Mouse (Mus musculus) CD8-positive naive resting alpha-beta T cell, adult 2 months (primary cell): ENCODE results near the gene Ppp2r2d.
A peak's percentile ranks its signal among the peaks of the same experiment; 100 is the strongest.

ENCODE experiments used
- DNase-seq, 2 experiments: peaks; one replicate each; pipeline ENCODE4 v3.0.0; 2022; ENCODE audit warnings: low read depth in 2 of 2, low spot score in 2 of 2

Ppp2r2d gene

DNA sequence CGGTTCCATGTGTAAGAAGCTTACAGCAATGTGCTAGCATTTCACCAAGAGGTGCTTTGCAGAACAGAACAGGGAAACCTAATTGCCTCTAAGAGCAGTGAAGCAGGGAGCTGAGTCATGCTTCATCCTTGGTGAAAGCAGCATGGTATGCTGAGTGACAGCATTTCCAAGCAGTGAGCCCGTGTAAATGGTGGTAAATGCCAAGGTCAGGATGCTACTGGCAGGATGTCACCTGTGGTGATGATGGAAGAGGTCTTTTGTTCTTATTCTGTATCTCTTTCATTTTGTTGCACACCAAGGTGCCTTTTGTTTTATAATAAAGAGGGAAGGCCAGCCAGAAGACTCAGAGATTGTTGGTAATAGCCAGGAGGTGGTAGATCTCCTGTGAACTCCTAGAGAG is 10.8 kb downstream of the Ppp2r2d start:
- no peak for DNase-seq

DNA sequence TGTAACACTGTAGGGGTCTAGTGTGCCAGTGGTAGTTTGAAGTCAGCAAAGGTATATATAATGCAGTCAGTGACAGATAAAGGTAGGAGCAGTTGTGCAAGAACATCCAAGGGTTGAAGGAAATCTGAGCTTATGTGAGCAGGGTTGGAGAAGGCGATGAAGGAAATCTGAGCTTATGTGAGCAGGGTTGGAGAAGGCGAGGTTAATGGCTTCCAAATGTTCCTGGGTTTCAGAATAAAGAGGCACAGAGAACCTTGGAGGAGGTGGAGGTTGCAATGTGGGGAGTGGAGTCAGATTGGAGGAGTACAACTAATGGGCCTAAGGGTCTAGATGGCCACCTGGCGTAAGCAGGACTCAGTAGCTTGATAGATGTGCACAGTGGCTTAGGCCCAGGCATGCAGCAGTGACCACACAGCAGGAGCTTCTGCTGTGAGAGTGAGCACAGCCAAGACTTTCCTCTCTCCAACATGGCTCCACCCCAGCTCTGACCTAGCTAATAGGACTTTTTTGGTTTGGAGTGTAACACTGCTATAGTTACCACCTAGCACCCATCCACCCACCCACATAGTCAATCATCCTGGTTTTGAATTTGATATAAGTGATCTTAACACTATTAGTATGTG is 18.2 kb downstream of the Ppp2r2d start:
- no peak for DNase-seq

DNA sequence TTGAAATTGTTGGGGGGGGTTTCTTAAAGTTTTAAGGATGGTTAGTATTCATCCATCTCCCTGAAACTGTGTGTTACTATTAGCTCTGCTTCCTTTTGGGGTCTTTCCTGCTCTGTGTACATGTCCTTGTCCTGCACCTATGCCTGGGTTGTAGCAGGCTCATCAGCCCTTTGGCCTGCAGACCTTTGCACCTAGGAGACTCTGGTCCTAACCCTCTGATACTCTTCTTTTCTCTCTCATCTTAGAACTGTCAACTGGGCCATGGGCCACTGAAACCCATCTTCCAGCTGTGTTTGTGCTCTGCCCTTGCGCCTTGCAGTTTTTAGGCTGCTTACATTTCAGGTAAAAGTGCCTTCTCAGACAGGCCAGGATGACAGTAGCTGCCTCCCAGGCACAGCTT is 18.9 kb downstream of the Ppp2r2d start:
- no peak for DNase-seq

DNA sequence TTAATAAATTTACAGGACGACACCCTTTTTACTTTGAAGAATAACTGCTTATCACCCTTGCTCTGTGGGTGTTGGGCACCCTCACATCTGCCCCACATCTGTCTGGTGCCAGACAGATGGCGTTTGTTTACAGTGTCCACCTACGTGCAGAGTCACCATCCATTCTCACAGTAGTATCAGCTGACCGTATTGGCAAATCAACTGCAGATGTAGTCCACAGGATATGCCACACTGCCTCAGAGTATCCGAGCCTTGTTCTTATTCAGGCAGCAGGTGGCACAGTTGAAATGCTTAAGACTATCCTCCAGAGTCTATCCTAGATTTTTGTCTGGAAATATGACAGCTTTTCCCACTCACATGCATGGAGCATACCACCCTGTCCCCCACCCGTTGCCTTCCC is 21.4 kb downstream of the Ppp2r2d start:
- no peak for DNase-seq

DNA sequence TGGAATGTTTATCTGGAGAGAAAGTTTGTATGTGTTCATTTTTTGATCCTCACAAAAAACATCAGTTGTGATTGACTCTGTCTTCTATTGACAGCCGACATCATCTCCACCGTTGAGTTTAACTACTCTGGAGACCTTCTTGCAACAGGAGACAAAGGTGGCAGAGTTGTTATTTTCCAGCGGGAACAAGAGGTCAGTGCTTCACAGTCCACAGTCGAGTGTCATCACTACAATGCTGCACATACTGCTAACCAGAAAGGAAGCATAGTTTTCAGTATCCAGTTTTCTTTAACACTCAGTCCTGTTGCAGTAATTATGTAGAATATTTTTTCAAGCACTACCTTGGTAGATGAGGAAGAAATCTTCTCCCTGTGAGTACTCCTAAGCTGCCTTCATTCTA is 22.4 kb downstream of the Ppp2r2d start:
- no peak for DNase-seq

DNA sequence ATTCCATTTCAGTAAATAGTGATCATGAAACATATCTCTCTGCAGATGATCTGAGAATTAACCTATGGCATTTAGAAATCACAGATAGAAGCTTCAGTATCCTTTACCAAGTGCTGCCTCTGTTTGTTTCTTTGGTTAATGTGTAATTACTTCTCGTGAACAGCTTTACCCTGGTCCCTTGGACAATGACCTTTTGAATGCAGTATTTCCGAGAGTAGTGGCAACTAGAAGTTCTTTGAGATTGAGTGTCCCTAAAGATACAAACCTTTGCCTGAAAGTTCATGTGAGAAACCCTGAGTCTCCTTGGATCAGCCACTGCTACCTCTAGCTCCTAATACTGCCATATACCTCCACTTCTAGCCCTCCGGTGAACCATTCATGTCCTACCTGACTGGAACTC is 27.1 kb downstream of the Ppp2r2d start:
- DNase-seq = no peak

DNA sequence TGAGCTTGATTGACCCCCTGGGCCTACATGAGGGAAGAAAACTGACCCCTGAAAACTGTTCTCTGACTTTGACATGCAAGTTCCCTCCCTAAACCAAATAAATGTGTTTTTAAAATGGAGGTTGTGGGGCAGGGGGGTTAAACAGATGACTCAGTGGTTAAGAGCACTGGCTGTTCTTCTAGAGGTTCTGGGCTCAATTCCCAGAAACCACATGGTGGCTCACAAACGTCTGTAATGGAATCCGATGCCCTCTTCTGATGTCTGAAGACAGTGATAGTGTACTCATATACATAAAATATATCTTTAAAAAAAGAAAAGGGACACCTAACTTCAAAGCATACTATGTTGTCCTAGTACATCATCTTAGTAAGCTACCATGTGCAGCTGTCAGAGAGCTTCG is 29.2 kb downstream of the Ppp2r2d start:
- DNase-seq = no peak

DNA sequence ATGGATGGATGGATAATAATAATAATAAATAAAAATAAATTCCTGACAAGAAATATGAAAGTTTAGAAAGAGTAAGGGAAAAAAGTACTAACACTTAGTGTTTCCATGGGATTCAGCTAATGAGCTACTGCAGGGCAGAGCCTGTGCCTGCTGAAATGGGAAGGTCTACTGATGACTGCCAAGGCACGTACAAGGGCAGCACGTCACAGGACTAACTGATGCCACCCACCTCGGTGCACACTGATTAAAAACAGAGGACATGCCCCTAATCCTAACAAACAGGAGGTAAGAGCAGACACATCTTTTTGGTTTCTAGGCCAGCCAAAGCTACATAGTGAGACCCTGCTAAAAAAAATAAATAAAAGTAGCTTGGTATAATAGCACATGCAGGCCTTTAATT is 37.8 kb downstream of the Ppp2r2d start:
- DNase-seq = no peak

DNA sequence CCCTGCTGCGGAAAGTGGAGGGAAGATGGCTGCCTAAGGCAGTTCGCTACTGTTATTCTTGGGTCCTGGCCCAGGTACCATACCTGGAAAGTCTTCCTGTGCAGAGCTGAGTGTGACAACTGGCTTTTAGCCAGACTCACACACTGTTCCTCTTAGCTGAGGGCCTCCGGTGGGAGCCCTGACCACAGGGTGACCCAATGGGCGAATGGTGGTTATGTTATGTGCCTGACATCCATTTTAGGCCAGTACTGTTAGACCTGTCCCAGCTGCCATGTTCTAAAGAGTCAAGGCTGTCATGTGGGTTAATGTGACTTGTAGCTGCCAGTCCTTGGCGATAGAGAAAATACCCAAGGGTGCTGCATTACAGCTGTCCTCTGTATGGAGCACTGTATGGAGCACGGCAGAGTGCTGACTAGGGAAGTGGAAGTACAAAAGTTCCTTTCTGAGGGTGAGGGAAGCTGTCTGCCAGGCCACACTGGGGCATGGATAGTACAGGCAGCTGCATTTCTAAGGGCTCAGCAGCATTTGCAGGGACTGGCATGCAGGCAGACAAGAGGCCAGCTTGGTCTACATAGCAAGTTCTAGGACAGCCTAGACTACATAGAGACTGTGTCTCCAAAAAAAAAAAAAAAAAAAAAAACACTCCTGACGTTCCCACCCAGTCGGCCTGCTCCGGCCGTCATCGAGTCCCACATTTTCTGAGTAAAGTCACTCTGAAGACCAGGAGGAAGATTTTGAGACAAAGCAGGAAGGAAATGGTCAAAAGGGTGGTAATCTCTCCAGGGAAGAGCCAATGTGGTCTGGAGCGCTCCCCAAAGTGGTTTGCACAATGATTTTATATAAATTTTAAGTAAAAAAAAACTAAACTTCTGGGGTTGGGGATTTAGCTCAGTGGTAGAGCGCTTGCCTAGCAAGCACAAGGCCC is 39.7 kb downstream of the Ppp2r2d start:
- no peak for DNase-seq

DNA sequence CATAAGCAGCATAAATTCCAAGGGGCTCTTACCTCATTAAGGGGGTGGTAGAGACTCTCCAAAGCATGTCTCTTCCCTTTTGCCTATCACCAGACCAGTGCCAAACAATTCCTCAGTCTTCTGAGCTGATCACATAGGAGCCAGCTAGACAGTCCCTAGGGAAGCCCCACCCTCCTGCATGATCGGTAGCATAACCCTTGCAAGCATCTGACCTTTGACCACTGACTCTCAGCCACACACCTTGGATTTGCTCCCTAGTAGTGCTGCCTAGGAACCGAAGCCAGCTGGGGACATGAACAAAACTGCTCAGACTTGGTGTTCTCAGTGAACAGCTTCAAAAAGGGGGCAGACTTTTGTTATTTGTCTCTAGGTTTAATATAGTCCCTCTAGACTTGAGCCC is 52.2 kb downstream of the Ppp2r2d start:
- no peak for DNase-seq

DNA sequence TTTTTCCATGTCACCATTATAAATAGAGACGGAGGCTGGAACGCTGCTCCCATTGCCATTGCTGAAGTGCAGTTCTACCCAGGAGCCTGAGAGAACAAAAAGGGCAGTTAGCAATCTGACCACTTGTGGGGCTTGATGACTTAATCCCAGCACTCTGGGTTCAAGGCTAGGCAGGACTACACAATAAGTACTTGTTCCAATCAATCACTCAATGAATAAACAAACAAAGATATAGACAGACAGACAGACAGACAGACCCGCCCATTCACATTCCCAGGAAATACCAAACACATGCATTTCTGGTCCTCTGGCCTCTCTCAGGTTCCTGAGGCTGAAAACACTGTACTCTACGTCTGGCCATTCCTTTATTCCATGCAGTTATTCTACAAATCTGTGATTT is 52.9 kb downstream of the Ppp2r2d start:
- no peak for DNase-seq

DNA sequence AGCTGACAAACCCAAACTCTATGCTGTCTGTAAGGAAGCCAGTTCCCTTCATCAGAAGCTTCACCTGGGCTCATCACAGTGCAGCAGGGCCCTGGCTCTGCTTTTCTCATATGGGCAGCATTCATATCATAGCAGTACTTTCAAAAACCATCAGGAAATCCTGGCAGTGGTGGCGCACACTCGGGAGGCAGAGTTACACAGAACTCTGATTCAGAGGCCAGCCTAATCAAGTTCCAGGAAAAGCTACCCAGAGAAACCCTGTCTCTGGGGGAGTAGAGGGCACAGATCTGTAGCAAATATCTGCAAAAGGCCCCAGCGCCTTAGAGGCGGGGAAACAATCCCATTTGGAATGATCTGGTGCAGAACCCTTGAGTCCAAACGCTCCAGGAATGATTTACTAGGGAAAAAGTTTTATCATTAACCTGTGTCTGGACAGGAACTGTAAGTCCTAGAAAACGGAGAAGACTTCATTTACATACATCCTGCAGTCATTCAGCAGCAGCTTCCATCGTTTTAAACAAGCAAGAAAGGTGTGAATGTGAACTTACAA is 58.1 kb downstream of the Ppp2r2d start:
- DNase-seq = no peak

DNA sequence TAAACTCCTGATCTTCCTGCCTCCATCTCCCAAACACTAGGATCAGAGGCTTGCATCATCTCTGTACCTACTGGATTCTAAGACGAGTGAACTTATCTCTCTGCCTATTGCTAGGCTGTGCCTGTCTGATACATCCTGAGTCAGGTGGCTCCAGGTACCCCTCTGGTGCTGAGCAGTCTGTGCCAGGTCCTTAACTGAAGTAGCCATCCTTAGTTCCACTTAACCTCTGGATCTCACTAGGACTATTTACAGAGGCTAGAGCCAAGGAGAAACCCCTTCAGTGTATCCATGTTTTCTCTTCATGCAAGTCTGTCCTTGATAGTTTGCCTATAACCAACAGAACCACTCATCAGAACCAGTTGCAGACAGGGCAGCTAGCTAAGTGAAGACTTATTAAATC is 60.6 kb downstream of the Ppp2r2d start:
- DNase-seq = no peak

DNA sequence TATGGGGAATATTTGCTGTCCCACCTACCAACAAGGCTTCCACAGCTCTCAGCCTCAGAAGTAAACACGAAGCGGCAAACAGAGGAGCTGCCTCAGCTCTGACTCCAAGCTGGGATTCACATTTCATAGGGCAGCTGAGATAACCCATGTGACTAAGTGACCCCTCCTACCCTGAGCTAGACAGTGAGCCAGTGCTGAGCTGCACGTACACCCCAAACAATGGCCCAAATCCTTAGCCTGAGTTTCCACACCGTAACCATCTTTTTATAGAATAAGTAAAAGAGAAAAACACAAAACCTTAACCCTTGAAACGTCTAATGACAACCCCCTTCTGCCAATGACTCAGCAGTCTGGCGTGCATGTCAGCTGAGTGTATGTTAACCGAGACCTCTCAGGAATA is 61.2 kb downstream of the Ppp2r2d start:
- DNase-seq = no peak

DNA sequence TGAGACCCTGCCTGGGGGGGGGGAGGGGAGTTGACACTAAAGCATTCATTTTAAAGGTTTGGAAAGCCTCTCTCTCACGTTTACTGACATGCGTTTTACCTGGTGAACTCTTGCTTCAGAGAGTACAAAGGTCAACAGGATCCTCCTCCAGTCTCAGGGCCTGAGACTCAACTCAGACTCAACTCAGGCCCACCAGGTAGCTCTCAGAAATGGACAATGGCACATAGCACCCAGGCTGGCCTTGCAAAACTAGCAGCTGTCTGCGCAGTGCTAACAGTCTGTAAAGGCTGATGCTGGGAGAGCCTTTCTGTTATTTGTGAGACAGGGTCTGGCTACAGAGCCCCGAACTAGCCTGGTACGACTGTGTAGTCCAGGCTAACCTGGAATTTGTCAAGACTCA is 62.1 kb downstream of the Ppp2r2d start:
- DNase-seq = no peak

DNA sequence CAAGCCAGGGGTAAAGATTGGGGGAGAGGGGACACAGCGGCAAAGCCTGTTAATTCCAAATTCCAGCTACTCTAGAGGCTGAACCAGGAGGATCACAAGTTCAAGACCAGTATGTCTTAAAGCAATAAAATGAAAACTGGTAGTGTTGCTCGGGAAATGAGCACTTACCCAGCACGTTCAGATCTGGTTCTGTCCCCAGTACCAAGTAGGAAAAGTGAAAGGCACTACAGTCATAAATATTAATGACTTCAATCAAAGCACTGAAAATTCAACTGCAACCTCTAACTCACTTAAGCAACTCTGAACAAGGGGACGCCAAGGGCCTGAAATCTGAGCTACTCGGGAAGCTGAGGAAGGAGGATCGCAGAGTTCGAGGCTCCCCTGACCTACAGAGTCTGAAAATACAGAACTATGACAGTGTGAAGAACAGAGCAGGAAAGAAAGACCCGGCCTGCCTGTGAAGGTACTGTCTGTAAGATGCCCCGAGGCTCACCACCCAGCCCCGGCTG is 62.9 kb downstream of the Ppp2r2d start:
- DNase-seq = no peak

DNA sequence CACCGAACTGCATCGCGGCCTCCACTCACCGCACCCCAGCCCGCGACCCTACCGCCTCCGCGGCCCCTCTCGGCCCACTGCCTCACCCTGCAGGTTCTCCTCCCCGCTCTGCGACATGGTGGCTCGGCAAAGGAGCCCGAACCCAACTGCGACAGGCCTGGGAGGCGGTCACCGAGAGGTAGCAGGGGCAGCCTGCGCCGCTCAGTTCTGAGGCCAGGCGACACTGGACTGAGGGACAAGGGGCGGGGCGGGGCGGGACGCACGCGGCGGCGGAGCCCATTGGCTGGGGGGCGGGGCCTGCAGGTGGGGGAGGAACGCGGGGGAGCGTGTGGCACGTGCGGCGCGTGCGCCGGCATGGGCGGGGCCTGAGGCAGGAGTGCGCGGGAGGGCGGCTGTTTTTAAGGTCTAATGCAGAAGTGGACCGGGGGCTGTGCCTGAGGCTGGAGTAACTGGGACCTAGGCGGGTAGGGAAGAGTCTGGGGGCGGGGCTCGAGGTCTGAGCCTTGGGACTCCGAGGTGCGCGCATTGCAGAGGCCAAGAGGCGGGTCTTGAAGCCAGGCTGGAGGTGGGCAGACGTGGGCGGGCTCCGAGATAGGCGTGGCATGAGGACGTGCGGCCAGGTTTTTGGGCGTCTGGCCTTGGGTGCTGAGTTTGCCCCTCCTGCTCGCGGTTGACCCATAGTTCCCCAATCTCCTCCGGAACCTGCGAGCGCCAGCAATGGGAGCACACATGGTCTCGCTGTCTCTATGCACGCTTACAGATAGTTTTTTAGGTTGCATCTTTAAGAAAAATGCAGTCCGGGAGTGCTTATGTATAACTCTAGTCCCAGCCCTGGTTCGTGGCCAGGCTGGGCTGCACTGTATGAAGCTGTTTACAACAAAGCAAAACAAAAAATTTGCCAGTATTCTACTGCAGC is 63.7 kb downstream of the Ppp2r2d start, which contains the start of gene Bnip3:
Gene Bnip3 (minus strand): TSS at position 243 of the 916 bp plus-strand sequence.
- peak; percentile 56 to 70 for DNase-seq

DNA sequence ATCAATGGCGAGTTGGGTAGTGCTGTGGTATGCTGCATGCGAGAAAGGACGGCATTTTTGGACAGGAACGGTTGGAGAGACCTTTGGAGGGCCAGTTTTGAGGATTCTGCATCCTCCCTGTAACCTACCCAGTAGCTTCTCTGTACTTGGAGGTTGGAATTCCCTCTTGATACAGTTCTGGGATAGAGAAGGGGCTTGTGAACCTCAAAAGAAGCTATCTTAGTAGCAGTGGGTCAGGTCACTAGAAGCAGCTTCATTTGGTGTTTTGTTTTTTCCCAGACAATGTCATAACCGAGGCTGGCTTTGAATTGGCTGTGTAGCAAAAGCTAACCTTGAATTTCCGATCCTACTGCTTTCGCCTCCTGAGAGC is 64.3 kb downstream of the Ppp2r2d start:
- no peak for DNase-seq

DNA sequence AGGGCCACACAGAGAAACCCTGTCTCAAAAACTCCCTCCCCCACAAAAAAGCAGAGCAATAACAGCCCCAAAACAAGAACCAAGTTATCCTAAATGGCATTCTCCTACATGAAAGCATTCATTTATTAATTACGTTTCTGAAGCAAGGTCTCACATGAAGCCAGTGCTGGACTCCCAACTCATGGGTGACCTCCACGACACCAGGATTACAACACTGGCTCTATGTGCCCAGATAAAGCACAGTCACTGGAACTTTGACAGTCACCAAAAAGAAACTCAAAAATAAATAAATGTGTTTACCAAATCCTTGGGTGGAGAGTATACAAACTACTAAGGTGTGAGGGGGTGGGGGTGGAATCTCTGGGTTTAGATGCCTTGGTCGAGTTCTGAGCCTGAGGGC is 67.7 kb downstream of the Ppp2r2d start:
- no peak for DNase-seq

DNA sequence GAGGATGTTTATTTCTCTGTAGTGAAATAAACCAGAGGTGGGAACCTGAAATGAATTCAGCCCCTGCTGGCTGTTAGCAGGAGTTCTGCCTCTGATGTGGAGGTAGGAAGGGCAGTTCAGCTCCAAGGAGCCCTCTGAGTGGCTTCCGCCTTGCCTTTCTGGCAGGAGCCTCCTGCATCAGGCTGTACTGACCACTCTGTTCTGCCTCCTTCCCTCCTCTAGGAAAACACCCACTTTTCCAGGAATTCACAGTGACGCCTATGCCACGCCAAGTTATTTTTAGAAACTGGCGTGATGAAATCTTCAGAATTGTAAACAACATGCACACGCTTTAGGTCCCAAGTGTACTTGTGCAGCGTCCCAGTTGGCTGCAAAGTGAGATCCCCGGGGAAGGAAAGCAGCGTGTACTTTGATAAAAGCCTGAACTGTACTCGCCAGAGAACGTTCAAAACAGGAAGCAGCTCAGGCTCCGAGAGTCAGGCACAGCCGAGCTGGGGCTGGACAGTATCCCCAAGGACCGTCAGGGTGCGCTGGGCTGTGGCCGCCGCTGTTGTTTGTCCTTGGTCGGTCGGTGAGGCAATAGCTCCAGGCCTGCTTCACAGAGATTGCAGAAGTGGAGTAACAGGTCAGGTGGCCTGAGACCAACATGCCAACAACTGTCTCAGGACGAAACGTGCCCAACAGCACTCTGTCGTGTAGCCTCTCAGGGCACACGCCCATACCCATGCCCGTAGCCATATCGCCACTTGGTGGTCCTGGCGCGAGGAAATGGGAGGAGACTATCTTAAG is 73.5 kb downstream of the Ppp2r2d start:
- DNase-seq = no peak
